Mouse (Mus musculus) MEL (cell line): ENCODE measurements around the gene Tmem219.

ENCODE experiments used
- CTCF ChIP-seq, 3 experiments: IDR thresholded peaks in 2 of 3; conservative IDR thresholded peaks in 1 of 3; 2 replicates each; pipeline ENCODE4 v1.5.1; 2011 to 2012; ENCODE audit warnings: low read length in 3 of 3, low read depth in 2 of 3, mild to moderate bottlenecking in 2 of 3, improper control_type of control experiment in 1 of 3, inconsistent platforms in 1 of 3, mixed read lengths in 1 of 3, moderate library complexity in 1 of 3; ENCODE audit not compliant: control insufficient read depth in 1 of 3, insufficient read depth in 1 of 3, poor library complexity in 1 of 3, severe bottlenecking in 1 of 3
- EP300 ChIP-seq, 2 experiments: IDR thresholded peaks; 2 replicates each; pipeline ENCODE4 v1.6.1; 2011; ENCODE audit warnings: improper control_type of control experiment in 2 of 2, low read length in 2 of 2, low read depth in 1 of 2, mild to moderate bottlenecking in 1 of 2
- MEF2A ChIP-seq: IDR thresholded peaks from 2 replicates; pipeline ENCODE4 v1.6.1; 2014; ENCODE audit warnings: low read depth, mild to moderate bottlenecking, inconsistent platforms, low read length, improper control_type of control experiment; ENCODE audit not compliant: poor library complexity, insufficient replicate concordance, severe bottlenecking; ENCODE audit errors: extremely low read depth
- MYC ChIP-seq: IDR thresholded peaks from 2 replicates; pipeline ENCODE4 v1.6.1; 2011; ENCODE audit warnings: low read depth, mild to moderate bottlenecking, low read length, improper control_type of control experiment, moderate library complexity
- POLR2A ChIP-seq, 2 experiments: IDR thresholded peaks; 2 replicates each; pipeline ENCODE4 v1.6.1; 2011 to 2012; ENCODE audit warnings: low read length in 2 of 2, mild to moderate bottlenecking in 2 of 2, control low read depth in 1 of 2, improper control_type of control experiment in 1 of 2, low read depth in 1 of 2, moderate library complexity in 1 of 2; ENCODE audit not compliant: control insufficient read depth in 1 of 2, insufficient read depth in 1 of 2, poor library complexity in 1 of 2
- RCOR1 ChIP-seq: IDR thresholded peaks from 2 replicates; pipeline ENCODE4 v1.6.1; 2012; ENCODE audit warnings: low read depth, mild to moderate bottlenecking, inconsistent platforms, low read length, improper control_type of control experiment
- SMC3 ChIP-seq: IDR thresholded peaks from 2 replicates; pipeline ENCODE4 v1.6.1; 2011; ENCODE audit warnings: low read depth, low read length, improper control_type of control experiment
- TCF12 ChIP-seq: IDR thresholded peaks from 2 replicates; pipeline ENCODE4 v1.6.1; 2014; ENCODE audit warnings: low read depth, mild to moderate bottlenecking, inconsistent platforms, low read length, improper control_type of control experiment, moderate library complexity
- UBTF ChIP-seq: IDR thresholded peaks from 2 replicates; pipeline ENCODE4 v1.6.1; 2012; ENCODE audit warnings: low read depth, mild to moderate bottlenecking, inconsistent platforms, low read length, improper control_type of control experiment, moderate library complexity, borderline replicate concordance; ENCODE audit not compliant: insufficient read depth
- USF1 ChIP-seq: IDR thresholded peaks from 2 replicates; pipeline ENCODE4 v1.6.1; 2014; ENCODE audit warnings: low read depth, mild to moderate bottlenecking, inconsistent platforms, low read length, improper control_type of control experiment, moderate library complexity
- USF2 ChIP-seq, 2 experiments: IDR thresholded peaks; 2 replicates each; pipeline ENCODE4 v1.6.1; 2011 to 2012; ENCODE audit warnings: improper control_type of control experiment in 2 of 2, low read length in 2 of 2, borderline replicate concordance in 1 of 2, inconsistent platforms in 1 of 2, low read depth in 1 of 2, mild to moderate bottlenecking in 1 of 2; ENCODE audit not compliant: insufficient read depth in 1 of 2
- ZMIZ1 ChIP-seq: IDR thresholded peaks from 2 replicates; pipeline ENCODE4 v1.6.1; 2012; ENCODE audit warnings: low read depth, mild to moderate bottlenecking, inconsistent platforms, low read length, improper control_type of control experiment, moderate library complexity

DNA sequence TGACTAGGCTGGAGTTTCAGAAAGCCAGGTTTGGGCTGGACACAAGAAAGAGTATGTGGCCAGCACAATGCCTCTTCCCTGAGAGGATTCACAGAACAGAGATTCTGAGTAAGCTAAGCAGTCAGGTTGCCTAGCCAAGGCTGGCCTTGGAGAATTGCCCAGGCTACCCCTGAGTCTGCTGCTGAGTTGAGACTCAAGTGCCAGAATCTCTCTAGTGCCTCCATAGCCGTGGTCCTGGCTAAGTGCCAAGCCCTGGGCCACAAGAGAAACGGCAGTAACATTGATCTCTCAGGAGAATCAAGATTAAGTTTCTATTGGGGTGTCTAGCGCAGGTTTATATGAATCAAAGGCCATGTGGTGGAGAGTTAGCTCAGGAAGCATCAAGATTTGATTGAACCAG, 42.9 kb upstream of the Tmem219 start:
- TF ChIP-seq SMC3: no peak
- no peak for TF ChIP-seq MYC
- TF ChIP-seq USF1: no peak
- TF ChIP-seq CTCF (IDR thresholded peaks at IDR 0.05 in 2 of 3, conservative IDR thresholded peaks at IDR 0.05 in 1 of 3; ENCODE audit: control insufficient read depth in 1 of 3, insufficient read depth in 1 of 3, low read depth in 2 of 3, low read length in 3 of 3, poor library complexity in 1 of 3, severe bottlenecking in 1 of 3): no peak
- no peak for TF ChIP-seq USF2 (IDR thresholded peaks at IDR 0.05; ENCODE audit: borderline replicate concordance in 1 of 2, insufficient read depth in 1 of 2, low read depth in 1 of 2, low read length in 2 of 2)
- TF ChIP-seq UBTF: no peak
- no peak for TF ChIP-seq ZMIZ1
- no peak for TF ChIP-seq MEF2A
- no peak for TF ChIP-seq POLR2A (IDR thresholded peaks at IDR 0.05; ENCODE audit: control insufficient read depth in 1 of 2, insufficient read depth in 1 of 2, low read depth in 1 of 2, low read length in 2 of 2, poor library complexity in 1 of 2)
- TF ChIP-seq RCOR1: no peak
- TF ChIP-seq EP300 (IDR thresholded peaks at IDR 0.05; ENCODE audit: low read depth in 1 of 2, low read length in 2 of 2): no peak
- TF ChIP-seq TCF12: no peak
